Mouse (Mus musculus) forebrain, embryonic 16.5 days (tissue): ENCODE data around the gene Cep295. TPM values are rescaled to one million over a fixed set of nuclear protein-coding genes. Genes with fewer than 3 reads are reported as not detected.

ENCODE experiments used
- ATAC-seq: fragments of 200-750 bp; cut with Nextera tagmentation; 2 replicates; pipeline ENCODE4 v1.8.0; 2017; ENCODE audit warnings: mild to moderate bottlenecking, moderate library complexity
- H3K27ac ChIP-seq: fragments of 300-500 bp; sonication (generic); 2 replicates; pipeline ENCODE4 v1.5.1; 2014; ENCODE audit warnings: low read length, control low read depth
- H3K27me3 ChIP-seq: fragments of 300-500 bp; sonication (generic); replicated peaks from 2 replicates; pipeline ENCODE4 v1.6.1; 2014; ENCODE audit warnings: low read length; ENCODE audit not compliant: control insufficient read depth, insufficient read depth
- H3K36me3 ChIP-seq: fragments of 300-500 bp; sonication (generic); 2 replicates; pipeline ENCODE4 v1.6.1; 2014; ENCODE audit not compliant: control insufficient read depth, insufficient read depth
- H3K4me1 ChIP-seq: fragments of 300-500 bp; sonication (generic); replicated peaks from 2 replicates; pipeline ENCODE4 v1.6.1; 2014; ENCODE audit warnings: low read length; ENCODE audit not compliant: control insufficient read depth, insufficient read depth
- H3K4me2 ChIP-seq: fragments of 300-500 bp; sonication (generic); 2 replicates; pipeline ENCODE4 v1.6.1; 2014; ENCODE audit warnings: mild to moderate bottlenecking, low read length, control low read depth
- H3K4me3 ChIP-seq: fragments of 300-500 bp; sonication (generic); replicated peaks from 2 replicates; pipeline ENCODE4 v1.5.1; 2014; ENCODE audit warnings: mild to moderate bottlenecking, low read length, control low read depth
- H3K9ac ChIP-seq: fragments of 300-500 bp; sonication (generic); replicated peaks from 2 replicates; pipeline ENCODE4 v1.6.1; 2014; ENCODE audit warnings: low read depth, low read length, control low read depth
- H3K9me3 ChIP-seq: fragments of 300-500 bp; sonication (generic); 2 replicates; pipeline ENCODE4 v1.6.1; 2016; ENCODE audit warnings: low read length; ENCODE audit not compliant: control insufficient read depth
- WGBS: fragments of 180-500 bp; shearing (Covaris S2); extraction: QIAGEN DNeasy Blood & Tissue Kit; methylation state at CpG from one replicate; pipeline ENCODE4 v1.1.7; 2014; 5-methylcytosine and 5-hydroxymethylcytosine counted together
- microRNA-seq: library from miRNA; unstranded; fragments of <30 nt; microRNA quantifications from one replicate; pipeline ENCODE4, GENCODE M21; 2017
- polyA plus RNA-seq: library from polyadenylated mRNA; unstranded; fragments of >200 nt; fragmentation: Nextera tagmentation; extraction: Ambion mirVana; gene quantifications from 2 replicates; pipeline ENCODE4 v1.2.1, GENCODE M21; 2015

Gene Cep295
- polyA plus RNA-seq, 1 experiment from 2014 or later: 15.8 TPM

DNA sequence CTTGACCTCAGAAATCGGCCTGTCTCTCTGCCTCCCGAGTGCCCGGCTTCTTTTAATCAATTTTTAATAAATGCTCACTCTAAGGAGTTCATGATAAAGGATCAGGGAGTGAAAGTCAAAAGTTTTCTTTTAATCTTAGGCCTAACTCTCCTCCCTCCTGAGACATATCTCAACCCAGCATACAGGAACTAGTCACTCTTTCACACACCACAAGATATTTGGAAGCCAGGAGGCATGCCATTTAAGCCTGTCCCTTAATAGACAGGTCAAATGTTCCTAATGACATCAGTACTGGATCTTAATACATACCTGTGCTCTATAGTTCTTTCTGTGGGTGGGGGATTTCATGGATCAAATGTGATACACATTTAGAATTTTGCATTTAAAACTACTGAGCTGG, 79.2 kb downstream of the Cep295 start:
- H3K4me1 ChIP-seq: peaks cover 20% of the 10 kb centered on the region
- no peak overlapping the region for H3K4me3 ChIP-seq
- H3K4me2 ChIP-seq: no peak overlapping the region
- no peak for ATAC-seq
- H3K27me3 ChIP-seq: no peaks in the 10 kb centered on the region
- H3K36me3 ChIP-seq: peaks cover 17% of the 10 kb centered on the region
- H3K9ac ChIP-seq: no peak overlapping the region
- H3K9me3 ChIP-seq: no peaks in the 10 kb centered on the region
- 97% methylated on average over 3 of the region's 3 CpGs for WGBS
- no peak overlapping the region for H3K27ac ChIP-seq

DNA sequence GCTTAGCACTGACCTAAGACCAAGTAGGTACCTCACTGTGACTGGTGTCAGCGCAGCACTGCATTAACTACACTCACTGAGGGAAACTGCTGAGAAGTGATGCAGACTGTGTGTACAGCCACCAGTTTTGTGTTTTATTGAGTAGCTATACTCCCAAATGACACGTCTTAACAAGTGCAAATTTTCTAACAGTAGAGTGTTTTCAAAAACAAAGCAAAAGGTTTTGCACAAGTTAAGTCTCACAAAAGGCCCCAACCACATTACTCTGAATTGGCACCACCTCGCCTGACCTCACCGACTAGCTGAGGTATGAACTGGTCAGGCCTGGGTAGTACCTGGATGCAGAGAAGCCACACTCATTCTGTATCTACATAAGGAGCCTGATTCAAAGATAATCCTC, 80.7 kb downstream of the Cep295 start:
- H3K9ac ChIP-seq: no peak overlapping the region
- H3K4me1 ChIP-seq: peaks cover 20% of the 10 kb centered on the region
- H3K4me2 ChIP-seq: no peak overlapping the region
- peaks cover 28% of the 10 kb centered on the region for H3K36me3 ChIP-seq
- H3K27ac ChIP-seq: no peak overlapping the region
- no peaks in the 10 kb centered on the region for H3K27me3 ChIP-seq
- H3K9me3 ChIP-seq: no peaks in the 10 kb centered on the region
- no peak for ATAC-seq
- WGBS: 92% methylated on average over 4 of the region's 4 CpGs
- no peak overlapping the region for H3K4me3 ChIP-seq

DNA sequence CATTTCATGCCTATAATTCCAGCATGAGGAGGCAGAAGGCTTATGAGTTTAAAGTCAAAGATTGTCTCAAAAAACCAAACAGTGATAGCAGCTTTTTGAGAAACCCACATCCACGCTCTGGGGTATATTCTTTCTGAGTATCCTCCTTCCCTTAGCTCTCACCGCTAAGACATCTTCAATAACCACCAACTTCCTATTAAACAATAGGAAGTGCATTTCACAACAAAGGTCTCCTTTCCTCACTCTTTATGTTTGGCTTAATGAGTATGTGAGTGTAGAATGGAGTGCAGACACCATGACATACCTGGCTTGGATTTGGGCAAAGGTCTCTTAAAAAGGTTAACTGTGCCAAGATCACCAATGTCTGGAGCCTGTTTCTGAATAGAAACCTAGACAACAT, 83.6 kb downstream of the Cep295 start:
- Histone ChIP-seq H3K9ac (no peak overlapping the region), H3K4me3 (no peak overlapping the region), H3K9me3 (no peaks in the 10 kb centered on the region), H3K4me2 (no peak overlapping the region), H3K4me1 (peaks cover 10% of the 10 kb centered on the region), H3K27ac (no peak overlapping the region), H3K36me3 (peaks cover 43% of the 10 kb centered on the region), H3K27me3 (no peaks in the 10 kb centered on the region)
- WGBS: 96% methylated on average over 2 of the region's 2 CpGs
- no peak for ATAC-seq

Small RNA genes lying within 50 kb of the gene (microRNA-seq; reads per million reads assigned to microRNA genes)
- not detected for gene Gm49349
- gene mmu-mir-7650: not detected

Other genes starting within 250 kb of the Cep295 start
- not detected in 2 replicates for gene Hephl1, start 245.7 kb downstream of the Cep295 start, polyA plus RNA-seq
- 6.2 and 12.1 TPM in 2 replicates for gene Vstm5, start 118.7 kb downstream of the Cep295 start, polyA plus RNA-seq
- gene Med17, start 77.9 kb downstream of the Cep295 start, polyA plus RNA-seq: 34.9 and 45.8 TPM in 2 replicates
- 47.0 and 47.6 TPM in 2 replicates for gene Taf1d, start 51.6 kb downstream of the Cep295 start, polyA plus RNA-seq
- gene 4931406C07Rik, start 51.3 kb downstream of the Cep295 start, polyA plus RNA-seq: 13.0 and 13.6 TPM in 2 replicates
- gene Smco4, start 135.6 kb upstream of the Cep295 start, polyA plus RNA-seq: 1.0 and 1.8 TPM in 2 replicates